Mouse (Mus musculus) bone marrow, adult 2 months (tissue): ENCODE results near the gene Pde1a.

Source experiments
- CTCF ChIP-seq: fragments of 200-500 bp; IDR thresholded peaks from 2 replicates; pipeline ENCODE4 v1.5.1; 2011; ENCODE audit warnings: low read length, control low read depth; ENCODE audit not compliant: control insufficient read depth, insufficient read depth
- POLR2A ChIP-seq: fragments of 200-500 bp; IDR thresholded peaks from 2 replicates; pipeline ENCODE4 v1.6.1; 2011; ENCODE audit warnings: low read depth, mild to moderate bottlenecking, control low read depth, low read length, borderline replicate concordance; ENCODE audit not compliant: control insufficient read depth

GRCm38 (mm10) chr2:80073426-80073825 is 55.8 kb downstream of the Pde1a start:
- TF ChIP-seq POLR2A (no peak), CTCF (no peak)
